Mouse (Mus musculus) lung, postnatal 10 days (tissue): ENCODE results near the gene Hjurp.
A peak's percentile ranks its signal among the peaks of the same experiment; 100 is the strongest.

Experiments
- DNase-seq: peaks from one replicate; pipeline ENCODE4 v3.0.0; 2021

Hjurp gene

DNA sequence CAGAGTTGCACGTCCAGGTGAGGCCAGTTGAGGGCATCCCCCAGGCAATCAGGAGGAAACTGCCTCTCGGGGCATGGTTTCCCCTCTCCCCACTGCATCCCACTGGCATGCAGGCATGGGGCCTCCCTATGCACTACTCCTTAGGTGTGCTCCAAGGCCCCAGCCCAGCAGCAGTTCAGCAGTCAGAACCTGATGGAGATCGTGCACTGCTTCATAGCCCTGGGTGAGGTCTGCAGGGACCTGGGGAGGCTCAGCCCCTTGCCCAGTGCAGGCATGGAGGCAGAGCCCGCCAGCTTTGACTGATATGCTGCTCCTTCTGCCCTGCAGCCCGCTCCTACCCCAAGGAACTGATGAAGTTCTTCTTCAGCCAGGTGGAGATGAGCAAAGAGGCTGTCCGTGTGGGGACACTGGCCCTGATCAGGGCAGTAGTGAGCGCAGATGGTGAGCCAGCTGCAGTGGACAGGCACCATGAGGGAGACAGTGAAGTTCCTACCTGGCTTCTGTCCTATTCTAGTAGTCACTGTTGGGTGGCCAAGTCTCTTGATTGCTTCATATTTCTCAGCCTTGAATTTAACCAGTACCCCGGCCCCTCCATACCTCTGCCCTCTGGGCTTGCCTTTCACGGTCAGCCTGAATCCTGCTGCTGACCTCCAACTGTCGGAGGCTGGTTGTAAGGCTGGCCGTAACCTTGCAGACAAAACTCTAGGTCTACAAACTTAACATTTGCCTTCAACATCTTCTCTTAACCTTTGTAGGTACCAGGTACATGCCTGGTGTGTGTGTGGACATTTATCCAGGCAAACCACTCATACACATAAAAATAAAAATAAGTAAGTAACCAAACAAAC is 42.2 kb downstream of the Hjurp start:
- DNase-seq, result no peak

DNA sequence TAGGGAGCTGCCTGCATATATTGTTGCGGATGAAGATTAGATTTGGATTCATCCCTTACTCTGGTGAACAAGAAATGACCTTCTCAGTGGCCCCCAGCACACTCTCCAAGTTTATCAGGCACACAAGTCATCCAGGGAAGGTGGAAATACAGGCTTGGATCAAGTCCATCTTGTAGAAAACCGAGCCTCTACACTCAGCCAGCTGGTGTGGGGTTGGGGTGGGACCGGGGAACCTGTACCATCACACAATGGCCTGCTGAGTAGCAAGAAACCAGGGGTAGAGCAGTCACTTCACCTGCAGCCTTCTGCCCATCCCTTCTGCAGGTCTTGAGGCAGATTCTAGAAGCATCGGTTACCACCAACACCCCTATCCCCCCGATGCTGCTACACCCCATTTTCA is 42.8 kb downstream of the Hjurp start:
- no peak for DNase-seq

DNA sequence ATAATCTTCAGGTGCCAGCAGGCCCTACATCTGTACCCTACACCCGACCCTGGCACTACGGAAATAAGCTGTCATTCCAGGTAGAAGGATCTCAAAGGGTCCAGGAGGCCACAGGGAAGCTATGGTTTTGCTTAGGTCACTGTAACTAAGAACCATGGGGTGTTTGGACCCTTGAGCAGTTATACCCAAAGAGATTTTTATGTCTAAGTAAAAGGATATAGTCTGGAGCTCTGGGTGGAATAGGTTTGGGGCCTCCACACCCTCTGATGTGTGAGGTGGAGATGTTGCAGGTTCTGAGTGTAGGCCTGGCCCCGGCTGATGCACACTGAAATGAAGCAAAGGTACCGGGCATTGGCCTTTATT is 43.2 kb downstream of the Hjurp start:
- DNase-seq, result no peak

DNA sequence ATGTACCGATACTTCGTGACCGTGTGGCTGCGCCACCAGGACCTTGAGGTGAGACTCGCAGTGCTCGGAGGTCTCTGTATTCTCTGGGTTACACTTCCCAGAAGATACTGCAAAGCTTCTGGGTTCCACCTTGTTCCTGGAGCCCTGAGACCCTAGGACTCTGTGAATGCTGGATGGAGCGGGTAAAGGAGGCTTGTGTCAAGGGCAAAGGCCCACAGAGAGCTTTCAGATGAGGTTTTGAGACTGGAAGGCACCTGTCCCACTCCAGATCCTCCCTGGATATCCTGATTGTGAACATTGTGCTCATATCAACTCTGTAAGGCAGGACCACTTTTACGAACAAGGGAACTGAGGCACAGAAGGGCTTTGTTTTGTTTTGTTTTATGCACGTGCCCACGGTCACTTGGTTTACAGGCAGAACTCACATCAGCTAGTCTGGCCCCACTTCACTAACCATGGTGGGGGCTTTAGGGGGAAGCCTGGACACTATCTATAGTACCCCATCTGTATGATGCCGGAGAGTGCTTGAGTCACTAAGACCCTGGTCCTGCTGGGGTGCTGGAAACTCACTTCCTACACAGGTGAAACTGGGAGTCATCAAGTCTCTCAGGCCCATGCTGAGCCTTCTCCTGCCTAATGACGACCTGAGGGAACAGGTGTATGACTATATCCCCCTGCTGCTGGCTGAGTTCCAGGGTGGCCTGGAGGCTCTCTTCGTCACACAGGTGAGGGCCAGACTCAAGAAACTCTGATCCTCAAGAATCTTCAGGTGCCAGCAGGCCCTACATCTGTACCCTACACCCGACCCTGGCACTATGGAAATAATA is 43.8 kb downstream of the Hjurp start:
- no peak for DNase-seq

DNA sequence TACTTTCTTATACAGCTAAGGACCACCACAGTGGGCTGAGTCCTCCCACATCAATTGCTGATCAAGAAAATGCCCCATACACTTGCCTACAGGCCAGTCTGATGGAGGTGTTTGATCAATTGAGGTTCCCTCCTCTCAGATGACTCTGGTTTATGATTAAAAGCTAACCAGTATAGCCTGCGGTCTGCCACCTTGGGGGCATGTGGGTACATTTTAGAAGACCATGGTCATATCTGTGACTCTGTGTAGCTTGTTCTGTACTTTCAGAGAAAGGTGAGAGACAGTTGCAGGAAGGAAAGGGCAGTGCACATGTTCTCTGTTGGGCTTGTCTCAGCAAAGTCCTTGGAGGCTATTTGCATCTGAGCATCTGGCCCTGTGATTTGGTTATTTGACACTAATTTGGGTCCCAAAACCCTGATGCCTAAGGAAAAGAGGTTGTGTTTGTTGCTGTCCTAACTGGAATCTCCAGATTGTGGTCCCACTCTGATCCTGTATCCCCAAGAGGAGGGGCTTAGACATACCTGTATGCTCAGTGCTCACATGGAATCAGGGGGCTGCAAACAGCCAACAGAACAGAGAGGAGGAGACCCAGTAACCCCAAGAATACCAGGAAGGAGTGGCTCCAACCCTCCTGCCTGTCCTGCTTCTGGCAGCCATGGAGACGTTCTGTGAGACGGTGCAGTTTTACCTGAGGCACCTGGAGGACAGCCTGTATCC is 44.6 kb downstream of the Hjurp start:
- DNase-seq, result no peak

DNA sequence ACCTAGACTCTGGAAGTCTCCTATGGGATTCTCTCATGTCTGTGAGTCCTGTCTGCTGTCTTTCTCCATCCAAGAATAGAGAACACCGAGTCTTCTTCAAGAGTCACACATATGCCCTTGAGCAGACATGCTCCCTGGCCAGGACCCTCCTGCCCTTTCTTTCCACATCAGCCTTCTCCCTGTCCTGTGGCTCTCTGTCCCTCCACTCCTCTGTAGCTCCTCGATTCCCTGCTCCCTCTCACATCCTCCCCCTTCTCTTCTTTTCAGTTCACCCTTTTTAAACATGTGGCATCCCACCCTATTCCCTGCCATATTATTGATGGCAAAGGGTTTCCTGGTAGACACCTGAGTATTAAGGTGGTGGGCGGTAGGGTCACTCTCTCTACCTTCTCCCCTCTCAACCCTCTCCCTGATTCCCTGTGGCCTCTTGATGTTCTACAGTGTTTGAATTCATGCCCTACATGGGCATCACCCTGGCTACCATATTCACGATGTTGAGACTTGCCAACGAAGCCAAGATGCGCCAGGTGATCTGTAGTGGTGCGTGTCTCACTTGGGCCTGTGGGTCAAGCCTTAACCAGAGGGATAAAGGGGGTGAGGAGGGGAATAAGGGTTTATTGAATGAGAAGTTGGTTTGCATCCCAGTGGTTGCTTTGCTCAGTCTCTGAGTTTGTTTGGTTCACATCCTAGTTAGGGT is 45.5 kb downstream of the Hjurp start:
- DNase-seq, result no peak

DNA sequence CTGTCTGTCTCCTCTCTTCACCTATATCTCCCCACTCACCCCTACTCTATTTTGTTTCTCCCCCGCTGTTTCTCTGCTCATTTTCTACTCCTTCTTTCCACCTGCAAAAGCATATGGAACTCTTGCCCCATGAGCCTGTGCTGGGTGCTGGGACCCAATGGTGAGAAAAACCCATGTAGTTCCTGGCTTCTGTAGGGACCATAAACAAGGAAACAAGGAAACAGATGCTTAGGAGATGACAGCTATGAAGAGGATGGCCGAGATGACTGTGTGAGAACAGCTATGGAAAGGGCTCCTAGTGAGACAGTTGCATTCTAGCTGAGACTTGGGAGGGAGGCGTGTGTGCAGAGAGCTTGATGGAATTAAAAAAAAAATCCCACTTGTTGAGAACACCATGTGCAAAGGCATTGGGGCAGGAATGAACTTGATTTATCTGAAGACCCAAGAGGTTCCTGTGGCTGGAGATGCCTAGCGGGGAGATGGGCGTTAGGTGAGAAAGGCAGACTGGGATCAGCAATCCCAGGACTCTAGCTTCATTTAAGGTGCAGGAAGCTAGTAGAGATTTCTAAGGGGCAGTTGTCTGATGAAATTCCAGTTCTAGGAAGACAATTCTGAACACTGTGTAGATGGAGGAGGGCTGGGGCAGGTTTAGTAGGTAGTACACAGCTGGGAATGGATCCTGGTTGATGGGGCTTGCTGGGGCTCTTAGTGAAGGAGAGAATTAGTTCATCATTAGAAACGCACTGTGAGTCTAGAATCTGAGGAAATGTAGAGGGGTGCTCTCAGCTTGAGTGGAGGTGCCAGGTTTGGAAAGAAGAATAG is 46.2 kb downstream of the Hjurp start:
- DNase-seq, result no peak

DNA sequence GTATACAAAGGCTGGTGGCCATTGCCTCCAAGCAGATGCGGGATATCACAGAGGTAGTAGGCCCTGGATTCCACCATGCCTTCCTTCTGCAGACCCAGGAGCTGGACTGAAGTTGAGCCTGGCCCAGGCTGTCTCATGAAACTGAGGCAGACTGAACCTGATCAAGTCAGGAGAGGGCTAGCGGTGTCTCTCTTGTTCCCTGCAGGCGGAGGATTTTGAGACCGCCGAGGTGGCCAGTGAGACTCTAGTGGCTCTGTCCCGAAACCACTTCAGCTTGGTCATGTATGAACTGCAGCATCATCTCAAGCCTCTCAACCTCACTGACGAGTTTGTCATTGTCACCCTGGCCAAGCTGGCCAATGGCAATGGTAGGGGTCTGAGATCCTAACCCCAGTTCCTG is 47.0 kb downstream of the Hjurp start:
- no peak for DNase-seq

DNA sequence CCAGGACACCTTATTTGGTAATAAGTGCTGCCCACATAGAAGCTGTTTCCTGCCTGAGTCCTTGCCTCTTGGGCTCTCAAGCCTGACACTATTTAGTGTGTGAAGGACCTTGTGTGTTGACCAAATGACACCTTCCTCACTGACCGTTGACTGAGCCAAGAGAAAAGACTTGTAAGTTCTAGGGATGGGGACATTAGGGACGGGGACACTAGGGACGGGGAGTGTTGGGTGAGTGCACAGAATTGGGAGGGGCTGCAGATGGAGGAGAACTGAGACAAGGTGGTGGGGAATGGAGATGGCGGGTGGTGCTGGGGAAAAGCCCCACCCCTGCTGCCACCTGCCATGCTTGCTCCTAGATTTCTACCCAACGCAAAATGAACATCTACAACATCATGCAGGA is 47.4 kb downstream of the Hjurp start:
- no peak for DNase-seq

DNA sequence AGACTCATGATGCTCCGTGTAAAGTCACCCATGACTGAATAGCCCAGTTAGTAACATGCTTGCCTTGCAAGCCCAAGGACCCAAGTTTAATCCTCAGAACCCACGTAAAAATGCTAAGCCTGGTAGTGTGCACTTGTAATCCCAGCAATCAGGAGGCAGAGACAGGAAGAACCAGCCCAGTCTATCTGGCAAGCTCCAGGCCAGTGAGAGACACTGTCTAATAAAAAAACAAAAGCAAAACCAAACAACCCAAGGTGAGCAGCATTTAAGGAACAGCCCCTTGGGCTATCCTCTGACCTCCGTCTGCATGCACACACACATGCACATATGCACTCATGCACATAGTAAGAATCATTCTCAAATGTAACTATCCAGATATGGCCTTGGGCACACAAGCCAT is 47.9 kb downstream of the Hjurp start:
- no peak for DNase-seq

DNA sequence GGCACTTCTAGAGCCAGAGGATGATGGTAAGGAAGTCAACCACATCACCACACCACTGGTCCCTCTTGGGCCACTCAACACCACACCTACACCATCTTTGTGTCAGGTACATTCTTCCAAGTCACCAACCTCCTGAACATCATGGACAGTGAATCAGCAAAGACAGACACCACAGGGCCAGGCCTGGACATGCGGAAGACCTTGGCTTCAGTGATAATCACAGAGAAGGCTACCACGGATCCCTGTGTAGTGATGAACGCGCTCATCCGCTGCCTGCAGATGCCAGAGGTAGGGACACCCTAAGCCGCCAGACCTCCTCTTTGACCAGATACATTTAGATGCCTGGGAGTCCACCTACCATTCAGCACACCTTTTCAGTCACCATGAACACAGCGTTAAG is 49.3 kb downstream of the Hjurp start:
- peak; percentile 3 for DNase-seq

DNA sequence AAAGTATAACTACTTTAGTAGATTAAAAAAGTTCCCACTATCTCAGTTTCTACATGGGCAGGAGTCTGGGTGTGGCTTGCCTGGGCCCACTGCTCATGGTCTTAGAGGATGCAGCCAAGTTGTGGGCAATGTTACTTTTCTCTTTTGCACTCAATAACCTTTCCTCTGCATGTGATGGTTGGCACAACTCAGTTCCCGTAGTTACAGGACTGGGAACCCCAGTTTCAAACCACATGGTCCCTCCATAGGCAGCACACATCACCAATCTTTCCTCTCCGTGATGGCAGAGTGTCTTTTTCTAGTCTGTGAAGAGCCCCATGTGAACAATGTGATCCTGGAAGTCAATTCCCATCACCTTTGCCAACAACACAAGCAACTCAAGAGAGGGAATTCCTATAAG is 50.0 kb downstream of the Hjurp start:
- peak; percentile 7 for DNase-seq

DNA sequence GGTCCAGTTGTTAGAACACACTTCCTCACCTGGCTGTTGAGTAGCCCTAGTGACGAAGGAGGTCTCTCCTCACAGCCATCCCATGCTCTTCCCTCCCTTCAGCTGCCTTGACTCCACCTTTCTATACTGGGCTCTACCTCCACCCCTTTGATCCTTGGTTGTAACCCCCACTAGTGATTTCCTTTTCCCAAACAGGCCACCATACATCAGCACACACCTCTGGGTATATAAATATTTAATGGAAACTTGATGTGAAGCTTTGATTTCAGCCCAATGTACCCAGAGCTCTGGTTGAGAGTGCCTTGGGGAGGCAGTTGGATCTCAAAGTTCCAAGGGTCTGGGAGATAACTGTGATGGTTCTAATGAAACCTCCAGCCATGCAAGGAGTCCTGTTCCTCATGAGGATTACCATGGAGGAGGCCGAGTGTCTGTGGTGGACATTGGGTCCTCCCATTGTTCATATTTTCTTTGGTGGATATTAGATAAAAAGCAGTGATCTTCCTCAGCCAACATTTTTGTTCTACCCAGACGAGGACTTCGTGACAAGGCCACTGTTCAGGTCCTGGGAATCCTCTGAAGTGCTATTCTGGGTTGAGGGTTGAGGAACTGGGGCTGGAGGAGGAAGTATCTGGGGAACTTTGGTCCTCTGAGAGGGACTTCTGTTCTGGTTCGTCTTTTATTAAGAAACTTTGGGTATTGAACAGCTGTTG is 50.6 kb downstream of the Hjurp start, which contains the start of gene Mroh2a:
Gene Mroh2a, plus strand, starts transcription at position 317 of the 710 bp plus-strand sequence.
- DNase-seq, result peak; percentile 7

DNA sequence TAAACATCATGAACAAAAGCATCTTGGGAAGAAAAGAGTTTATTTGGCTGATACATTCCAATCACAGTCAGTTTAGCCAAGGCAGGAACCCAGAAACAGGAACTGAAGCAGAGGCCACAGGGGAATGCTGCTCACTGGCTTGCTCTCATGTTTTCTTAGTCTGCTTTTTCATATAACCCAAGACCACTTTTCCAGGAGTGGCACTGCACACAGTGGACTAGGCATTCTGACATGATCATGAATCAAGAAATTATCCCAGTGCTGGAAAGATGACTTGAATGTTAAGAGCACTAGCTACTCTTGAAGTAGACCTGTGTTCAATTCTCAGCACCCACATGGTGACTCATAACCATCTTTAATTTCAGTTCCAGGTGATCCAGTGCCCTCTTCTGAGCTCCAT is 51.7 kb downstream of the Hjurp start:
- DNase-seq, result peak; percentile 1

DNA sequence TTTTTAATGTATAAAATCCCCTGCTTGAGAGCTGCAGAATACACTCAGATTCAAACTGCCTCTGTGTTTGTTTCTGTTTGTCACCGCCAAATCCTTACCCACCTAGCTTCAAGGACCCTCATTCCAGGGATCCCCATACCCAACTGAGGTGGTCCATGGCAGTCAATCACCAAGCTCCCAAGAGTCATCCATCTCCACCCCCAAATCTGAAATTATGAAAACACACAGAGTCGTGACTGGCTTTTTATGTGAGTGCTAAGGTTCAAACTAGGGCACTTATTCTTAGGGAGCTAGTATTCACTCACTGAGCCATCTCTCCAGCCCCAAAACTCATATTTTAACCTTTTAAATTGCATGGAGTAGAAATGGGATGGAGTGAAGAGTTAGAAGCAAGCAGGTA is 52.1 kb downstream of the Hjurp start:
- peak; percentile 6 for DNase-seq

DNA sequence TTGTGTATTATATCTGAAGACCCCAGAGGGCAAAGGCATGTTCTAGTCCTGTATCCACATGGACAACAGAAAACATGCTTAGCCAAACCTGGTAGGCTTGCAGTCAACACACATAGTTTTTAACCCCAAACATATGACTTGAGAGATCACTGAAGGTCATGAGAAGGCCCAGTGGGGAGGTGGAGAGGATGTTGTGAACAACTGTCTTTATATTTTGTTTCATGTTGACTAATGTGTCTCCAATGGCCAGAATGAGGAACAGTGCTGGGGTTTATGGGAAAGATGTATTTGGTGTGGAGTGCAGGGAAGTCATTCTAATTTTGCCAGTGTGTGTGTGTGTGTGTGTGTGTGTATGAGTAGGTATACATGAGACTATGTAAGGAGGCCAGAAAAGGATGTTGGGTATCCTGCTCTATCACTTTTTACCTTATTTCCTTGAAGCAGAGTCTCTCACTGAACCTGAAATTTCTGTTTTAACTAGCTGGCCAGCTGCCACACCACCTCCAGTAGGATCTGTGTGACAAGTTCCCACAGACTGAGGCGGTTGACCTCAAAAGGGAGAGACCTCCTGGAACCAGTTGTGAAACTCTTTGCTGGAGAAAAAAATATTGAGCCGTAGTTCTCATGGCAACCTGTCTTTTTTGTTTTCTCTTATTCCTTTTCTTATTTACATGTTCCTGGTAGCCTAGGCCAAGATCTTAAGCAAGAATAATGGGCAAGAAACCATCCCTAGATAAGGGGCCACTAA is 53.2 kb downstream of the Hjurp start:
- DNase-seq, result peak; percentile 50

DNA sequence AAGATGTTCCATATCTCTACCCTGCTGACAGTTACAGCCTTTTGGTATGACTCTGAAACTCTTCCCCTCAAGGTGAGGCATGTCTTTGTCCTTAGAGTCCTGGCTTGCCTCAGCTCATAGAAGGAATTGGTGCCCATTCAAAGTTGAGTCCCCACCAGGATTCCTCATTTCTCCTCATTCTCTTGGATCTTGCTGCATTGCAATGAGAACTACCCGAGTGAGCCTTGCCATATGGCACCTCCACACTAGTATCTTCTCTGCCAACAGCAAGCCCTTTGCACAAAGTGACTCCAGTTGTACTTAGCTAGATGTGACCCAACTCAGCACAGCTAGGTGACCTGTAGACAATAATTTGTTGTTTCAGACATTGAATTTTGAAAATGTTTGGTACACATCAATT is 53.8 kb downstream of the Hjurp start:
- DNase-seq, result peak; percentile 13

DNA sequence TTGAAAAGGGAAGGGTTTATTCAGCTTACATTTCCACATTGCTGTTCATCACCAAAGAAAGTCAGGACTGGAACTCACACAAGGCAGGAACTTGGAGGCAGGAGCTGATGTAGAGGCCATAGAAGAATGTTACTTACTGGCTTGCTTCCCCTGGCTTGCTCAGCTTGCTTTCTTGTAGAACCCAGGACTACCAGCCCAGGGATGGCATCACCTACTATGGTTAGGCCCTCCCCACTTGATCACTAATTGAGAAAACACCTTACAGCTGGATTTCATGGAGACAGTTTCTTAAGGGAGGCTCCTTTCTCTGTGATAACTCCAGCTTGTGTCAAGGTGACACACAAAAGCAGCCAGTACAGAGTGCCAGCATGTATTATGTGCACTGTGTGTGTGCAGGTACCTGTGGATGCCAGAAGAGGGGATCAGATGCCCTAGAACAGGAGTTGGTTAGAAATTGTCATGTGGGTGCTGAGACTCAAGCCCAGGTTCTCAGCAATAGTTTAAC is 54.4 kb downstream of the Hjurp start:
- peak; percentile 18 for DNase-seq

DNA sequence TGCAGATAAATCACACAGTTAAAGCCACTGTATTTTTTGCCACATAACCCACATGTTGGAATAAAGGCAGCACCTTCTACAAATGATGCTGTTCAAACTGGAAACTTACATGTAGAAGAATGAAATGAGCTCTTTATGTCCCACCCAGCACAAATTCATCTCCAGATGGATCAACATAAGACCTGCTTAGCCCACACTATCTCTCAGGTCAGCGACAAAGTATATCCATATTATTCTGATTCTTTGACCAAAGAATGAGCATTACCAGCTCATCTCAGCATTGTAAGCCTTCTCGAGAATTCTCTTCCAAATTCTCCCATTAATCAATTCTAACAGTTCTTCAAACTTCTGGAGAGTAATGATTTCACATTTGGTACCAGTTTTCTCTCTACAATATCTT is 55.2 kb downstream of the Hjurp start:
- no peak for DNase-seq

DNA sequence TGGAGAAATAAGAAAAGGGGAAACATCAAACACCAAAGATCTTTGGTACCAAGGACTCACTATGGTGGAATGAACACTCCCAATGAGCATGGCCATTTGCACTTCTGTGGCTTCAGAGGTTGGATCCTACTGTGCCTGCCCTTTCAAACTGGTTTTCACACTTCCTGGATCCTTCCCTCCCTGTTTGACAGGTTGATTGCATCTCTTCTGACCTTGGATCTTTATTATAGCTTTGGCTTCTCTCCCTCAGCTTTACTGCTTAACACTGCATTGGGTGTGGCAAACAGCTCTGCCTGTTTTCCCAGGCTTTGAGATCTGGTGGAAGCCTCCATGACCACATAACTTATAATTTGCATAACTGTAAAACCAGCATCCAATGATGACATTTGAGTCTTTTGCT is 57.1 kb downstream of the Hjurp start:
- DNase-seq, result peak; percentile 9
